Mouse (Mus musculus): Measurements from ENCODE around the gene Grm1.

The Grm1 gene

GRCm38 (mm10) chr10:10827308-10827707, 254.8 kb downstream of the Grm1 start:
- DNase-seq (ENCODE audit: low read depth), result no peak

GRCm38 (mm10) chr10:10818061-10818460, 264.1 kb downstream of the Grm1 start:
- peak; percentile 4 for DNase-seq (ENCODE audit: low read depth)

DNA sequence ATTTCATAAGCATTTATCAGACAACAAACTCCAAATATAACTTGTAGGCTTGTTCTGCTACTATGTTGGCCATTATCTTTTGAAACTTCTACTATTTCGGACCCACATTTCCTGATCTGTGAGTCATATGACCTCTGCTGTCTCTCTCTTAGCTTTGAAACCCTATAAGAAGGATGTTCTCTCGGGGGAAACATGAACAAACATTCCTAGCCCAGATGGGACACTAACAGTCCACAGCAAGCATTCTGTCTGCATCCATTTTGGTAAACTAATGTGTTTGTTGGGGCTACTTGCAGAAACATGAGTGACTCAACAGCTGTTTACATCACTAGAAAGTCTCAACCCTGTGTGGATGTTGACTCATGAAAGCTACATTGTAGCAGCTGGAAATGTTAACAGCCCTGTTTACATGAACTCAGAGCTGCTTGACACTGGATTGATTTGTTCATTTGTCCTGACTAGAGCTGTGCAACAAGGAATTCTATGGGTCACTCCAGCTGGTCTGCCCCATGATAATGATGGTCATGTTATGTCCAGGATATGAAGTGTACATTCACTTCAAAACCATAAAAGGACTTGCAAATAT, 267.4 kb downstream of the Grm1 start:
- no peak for DNase-seq (ENCODE audit: low read depth)

DNA sequence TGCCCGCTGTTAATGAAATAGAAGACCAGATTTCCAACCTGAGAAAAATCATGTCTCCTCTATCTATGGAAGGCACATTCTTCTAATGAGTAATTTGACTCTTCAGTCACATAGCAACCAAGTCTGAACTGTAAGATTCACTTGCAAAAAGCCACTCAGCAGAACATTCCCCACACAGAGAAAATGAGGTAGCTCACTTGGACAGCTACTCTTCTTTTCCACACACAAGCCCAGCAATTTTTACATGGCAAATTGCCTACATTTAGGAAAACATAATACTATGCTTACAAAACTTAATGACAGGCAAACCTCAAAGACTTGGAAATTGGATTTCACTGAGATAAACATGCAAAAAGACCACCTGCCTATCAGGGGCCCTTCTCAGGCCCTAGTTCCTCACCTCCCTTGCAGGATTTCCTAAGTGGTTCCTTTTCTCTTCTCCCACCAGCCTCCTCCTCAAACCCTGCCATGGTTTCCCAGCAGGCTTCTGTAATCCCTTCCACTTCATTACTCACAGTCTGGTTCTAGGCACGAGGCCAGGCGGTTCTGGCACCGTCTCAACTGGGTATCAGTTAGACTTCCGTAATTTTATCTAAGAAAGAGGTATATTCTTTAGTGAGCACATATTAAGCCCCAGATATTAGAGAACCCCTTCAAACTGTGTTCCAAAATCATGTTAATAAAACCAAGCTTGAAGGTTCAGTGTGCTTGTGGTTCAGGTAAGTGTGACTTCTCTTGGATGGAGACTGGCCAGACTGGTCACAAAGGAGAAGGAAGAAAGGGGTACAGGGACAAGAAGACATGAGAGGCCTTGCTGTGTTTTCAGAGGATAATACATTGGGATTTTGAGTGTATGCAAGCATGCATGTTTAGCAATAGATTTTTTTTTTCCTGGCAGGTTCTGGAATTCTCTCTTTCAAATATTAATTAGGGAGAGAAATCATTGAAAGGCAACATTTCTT, 269.1 kb downstream of the Grm1 start:
- DNase-seq (ENCODE audit: low read depth), result peak; percentile 36

DNA sequence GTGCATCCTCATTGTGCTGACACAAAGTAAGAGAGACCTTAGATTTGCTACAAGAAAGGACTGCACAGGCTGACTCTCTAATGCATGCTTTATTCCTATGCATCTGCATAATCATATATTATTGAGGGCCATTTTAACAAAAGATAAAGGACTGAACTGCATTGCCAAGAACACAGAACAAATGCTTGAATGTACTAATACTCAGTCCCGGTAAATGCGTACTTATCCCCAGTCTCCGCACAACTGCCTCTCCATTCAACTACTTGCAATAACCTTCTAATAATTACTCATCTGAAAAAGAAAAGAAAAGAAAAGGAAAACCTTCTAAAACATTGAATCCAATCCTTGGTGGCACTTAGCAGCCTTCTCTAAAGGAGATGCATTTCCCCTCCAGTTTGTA, 272.4 kb downstream of the Grm1 start:
- no peak for DNase-seq (ENCODE audit: low read depth)

DNA sequence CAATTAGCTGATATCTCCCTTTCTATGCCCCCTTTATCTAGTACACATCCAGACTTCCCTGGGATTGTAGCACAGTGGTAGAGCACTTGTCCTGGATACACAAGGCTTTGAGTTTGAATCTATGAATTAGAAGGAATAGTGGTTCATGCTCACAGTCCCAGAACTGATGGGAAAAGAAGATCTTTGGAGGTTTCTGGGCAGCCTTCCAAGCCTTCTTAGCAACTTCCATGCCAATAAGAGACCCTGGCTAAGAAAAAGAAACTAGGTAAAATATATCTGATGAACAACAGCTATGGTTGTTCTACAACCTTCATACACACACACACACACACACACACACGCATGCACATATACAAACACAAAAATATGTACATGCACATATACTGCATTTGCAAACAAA, 286.8 kb downstream of the Grm1 start:
- DNase-seq (ENCODE audit: low read depth), result no peak

GRCm38 (mm10) chr10:10790458-10790857, 291.7 kb downstream of the Grm1 start:
- DNase-seq (ENCODE audit: low read depth), result no peak

- no peak for DNase-seq (ENCODE audit: low read depth)
These were observed 292.2 kb downstream of the Grm1 start for GRCm38 (mm10) chr10:10789967-10790366.

DNA sequence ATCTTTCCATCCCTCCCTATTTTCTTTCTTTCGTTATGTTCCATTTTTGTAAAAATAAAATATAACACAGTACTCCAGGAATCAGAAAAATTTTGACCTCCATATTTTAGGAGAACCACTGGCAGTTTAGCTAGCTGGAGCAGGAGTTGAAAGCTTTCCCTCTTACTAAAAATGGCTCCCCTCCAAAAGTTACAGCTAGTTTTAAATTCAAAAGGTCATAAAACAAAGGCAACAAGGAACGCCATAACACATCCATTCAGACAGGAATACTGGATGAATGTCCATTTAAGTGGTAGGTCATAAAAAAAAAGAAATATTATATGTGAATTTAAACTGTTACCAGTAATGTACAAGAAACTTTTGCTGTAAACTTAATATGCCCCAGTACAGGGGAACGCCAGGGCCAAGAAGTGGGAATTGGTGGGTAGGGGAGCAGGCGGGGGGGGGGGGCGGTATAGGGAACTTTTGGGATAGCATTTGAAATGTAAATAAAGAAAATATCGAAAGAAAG, 294.2 kb downstream of the Grm1 start:
- no peak for DNase-seq (ENCODE audit: low read depth)

DNA sequence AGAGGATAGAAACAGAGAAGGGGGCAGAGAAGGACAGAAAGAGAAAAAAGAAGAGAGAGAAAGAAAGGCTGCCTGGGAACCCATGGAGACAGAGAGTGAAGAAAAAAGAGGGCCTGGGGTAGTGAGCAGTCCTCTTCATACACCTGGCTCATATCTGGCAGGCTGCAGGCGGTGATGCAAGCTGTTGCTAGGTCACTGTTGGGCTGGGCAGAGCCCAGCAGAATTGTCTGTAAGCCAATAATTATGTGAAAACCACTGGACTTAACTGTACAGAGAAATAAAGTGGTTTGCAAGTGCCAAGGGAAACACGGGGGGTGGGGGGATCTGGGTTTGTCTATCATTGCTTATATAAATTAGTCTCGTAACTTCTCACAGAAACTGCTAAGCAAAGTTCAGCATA, 297.0 kb downstream of the Grm1 start:
- no peak for DNase-seq (ENCODE audit: low read depth)

GRCm38 (mm10) chr10:10774827-10775226, 307.3 kb downstream of the Grm1 start:
- DNase-seq (ENCODE audit: low read depth), result no peak

- DNase-seq (ENCODE audit: low read depth), result no peak
These were observed 319.1 kb downstream of the Grm1 start for GRCm38 (mm10) chr10:10763015-10763414.

DNA sequence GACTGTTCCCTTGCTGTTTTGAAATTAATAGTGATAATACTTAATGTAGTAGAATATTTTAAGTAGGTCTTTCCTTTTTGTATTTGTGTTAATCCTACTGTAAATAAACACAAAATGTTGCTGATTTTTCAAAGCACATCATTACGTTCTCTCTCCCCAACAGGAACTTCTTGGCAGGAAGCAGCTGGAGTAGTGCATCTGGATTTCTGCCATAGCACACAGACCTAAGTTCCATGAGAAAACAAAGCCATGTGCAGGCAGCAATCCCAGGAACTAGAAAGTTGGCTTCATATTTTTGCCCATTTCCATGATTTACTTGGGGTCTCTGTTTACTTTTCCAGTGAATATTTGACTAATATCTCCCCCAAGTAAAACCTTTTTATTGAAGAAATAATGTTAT, 320.9 kb downstream of the Grm1 start:
- no peak for DNase-seq (ENCODE audit: low read depth)

- DNase-seq (ENCODE audit: low read depth), result no peak
These were observed 321.4 kb downstream of the Grm1 start for GRCm38 (mm10) chr10:10760801-10761200.

DNA sequence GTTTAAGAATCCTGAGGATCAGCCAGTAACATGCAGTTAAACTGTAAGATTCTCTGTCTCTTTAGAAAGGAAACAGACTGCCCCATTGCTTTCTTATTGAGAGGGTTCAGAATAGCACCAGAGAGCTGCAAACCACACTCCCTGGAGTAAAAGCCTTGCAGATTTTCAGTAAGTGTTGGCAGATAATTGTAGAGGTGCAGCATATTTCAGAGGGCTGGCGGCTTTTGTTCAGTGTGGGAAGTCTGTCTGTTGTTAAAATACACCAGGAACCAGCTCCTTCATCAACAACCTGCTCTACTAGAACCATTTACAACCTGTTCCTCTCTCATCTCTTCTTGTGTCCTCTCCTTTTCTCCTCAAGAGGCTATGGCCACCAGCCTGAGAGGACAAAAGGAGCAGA, 331.1 kb downstream of the Grm1 start:
- no peak for DNase-seq (ENCODE audit: low read depth)

GRCm38 (mm10) chr10:10744097-10744496, 338.1 kb downstream of the Grm1 start:
- no peak for DNase-seq (ENCODE audit: low read depth)

DNA sequence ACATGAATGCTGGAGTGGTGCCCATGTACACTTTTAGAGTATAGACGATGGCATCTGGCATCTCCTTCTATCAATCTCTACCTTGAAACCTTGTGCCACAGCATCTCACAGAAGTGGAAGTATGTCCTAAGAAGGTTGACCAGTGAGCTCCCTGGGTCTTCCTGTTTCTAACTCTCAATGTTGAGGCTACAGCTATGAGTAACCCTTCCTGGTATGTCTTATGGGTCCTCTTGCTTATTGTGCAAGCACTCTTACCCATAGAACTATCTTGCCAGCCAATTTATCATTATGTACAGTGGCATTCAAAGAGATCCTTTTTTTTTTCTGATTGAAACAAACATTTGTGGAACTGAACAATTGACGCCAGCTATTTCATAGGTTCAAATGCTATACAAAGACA, 340.0 kb downstream of the Grm1 start:
- DNase-seq (ENCODE audit: low read depth), result no peak

DNA sequence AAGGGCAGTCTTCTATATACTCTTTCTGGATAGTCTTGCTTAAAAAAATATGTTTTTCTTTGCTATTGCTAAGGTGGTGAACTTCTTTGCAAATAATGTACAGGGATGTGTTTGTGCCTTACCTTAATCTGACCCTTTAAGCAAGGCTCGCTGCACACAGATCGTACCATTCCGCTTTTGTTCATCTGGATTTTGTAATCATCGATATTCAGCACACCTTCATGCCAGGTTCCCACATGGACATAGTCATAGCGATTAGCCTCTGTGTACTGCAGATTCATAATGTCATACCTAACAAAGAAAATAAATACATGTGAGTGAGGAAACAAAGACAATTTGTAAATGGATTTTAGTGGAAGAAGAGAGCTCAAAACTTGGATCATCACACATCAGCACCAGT, 340.8 kb downstream of the Grm1 start:
- DNase-seq (ENCODE audit: low read depth), result no peak

DNA sequence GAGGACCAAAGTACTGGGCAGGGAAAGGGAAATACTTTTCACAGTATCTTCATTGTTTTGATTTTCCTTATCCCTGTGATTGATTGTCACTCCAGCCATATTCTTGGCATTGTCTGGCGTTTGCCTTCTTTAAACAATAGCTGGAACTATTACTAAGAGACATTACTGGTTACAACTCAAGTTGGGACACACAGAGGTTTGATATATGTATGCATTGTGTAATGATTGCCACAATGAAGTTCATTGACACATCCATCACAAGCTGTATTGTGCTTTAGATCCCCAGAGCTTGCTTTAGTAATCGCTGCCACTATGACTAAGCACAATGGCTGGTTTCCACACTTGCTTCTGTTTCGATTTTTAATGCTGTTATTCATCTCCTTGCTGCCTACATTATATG, 341.4 kb downstream of the Grm1 start:
- no peak for DNase-seq (ENCODE audit: low read depth)

DNA sequence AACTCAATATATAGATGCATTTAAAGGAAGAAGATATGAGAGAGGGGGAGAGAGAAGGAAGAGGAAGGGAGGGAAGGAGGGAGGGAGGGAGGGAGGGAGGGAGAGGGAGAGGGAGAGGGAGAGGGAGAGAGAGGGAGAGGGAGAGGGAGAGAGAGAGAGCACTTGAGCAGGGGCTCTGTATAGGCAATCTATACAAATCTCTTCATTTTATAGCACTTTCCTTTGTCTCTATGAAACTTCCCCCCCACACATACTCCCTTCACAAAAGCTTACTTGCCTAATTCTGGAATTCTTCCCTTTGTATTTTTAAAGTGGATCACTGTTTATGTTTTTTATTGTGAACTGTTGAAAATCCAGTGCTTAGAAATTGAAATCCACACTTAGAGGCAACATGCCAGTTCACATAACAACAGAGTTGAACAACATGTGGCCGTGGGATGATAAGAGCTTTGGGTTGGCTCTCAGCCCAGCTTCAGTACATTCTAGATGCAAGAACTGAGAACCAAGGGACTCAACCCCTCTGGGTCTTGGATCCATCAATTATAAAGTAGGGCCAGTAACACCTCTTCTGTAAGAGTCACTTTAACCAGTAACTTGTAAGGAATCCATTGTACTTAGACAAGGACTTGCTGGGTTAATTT, 345.0 kb downstream of the Grm1 start:
- peak; percentile 12 for DNase-seq (ENCODE audit: low read depth)

DNA sequence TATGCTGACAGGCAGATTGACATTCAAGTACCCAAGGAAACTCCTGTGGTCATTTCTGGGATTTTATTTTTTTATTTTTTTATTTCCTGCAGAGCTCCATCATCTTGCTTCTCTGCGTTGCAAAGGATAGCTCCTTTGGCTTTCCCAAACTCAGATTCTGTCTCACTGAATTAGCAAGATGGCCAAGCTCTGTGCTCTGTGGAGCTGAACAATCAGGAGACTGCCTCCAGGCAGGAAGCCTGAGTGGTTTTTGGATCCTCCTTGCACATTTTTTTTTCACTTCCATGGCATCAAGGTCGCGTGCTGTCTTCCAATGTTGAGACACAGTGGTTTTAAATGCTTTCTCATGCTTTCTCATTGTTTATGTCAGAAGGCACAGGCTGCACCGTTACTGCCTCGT, 347.6 kb downstream of the Grm1 start:
- no peak for DNase-seq (ENCODE audit: low read depth)

GRCm38 (mm10) chr10:10733092-10733491, 349.1 kb downstream of the Grm1 start:
- no peak for DNase-seq (ENCODE audit: low read depth)

DNA sequence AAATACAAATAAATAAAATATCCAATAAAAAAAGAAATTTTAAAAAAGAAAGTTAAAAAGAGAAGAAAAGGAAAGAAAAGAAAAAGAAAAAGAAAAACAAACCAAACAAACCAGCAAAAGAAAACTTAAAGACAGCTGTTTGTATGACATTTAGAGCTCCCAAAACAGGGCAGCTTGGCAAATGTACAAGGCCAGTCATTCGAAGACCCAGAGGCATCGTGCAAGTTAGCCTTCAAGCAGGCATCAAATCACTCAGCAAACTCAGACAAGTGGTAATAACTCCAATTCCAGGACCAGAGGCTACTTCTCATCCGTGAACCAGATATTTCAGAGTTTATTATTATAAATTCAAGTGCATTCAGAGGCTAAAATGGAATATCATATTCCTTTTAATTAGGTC, 355.7 kb downstream of the Grm1 start:
- DNase-seq (ENCODE audit: low read depth), result no peak
